Mouse (Mus musculus) left cerebral cortex, postnatal 25 days (tissue): ENCODE measurements at regions not wholly inside any gene's neighbourhood (a gene's known extent, or its start where the extent isn't known, plus 50 kb on each side); places are given as distances from the start of the nearest gene placed in this dataset.

Experiments
- DNase-seq, 2 experiments: peaks; one replicate each; pipeline ENCODE4 v3.0.0; 2022; ENCODE audit warnings: low spot score in 2 of 2, mixed read lengths in 1 of 2
- intact Hi-C: fragments of 180-260 bp; cut with DNase I; formaldehyde crosslinking; loops from one replicate; pipeline ENCODE4 v1.15.1; 2025

GRCm38 (mm10) chr7:36933490-36933889, 235.6 kb downstream of the Tshz3 start:
- intact Hi-C loops: no loop called here
- DNase-seq: no peak

- intact Hi-C loops: no loop called here
Measured at GRCm38 (mm10) chr7:36934792-36935555, 237.1 kb downstream of the Tshz3 start.

GRCm38 (mm10) chr7:36940611-36941010, 242.7 kb downstream of the Tshz3 start:
- DNase-seq: no peak
- intact Hi-C loops: no loop called here

More at GRCm38 (mm10) chr7:36934792-36935555, 237.1 kb downstream of the Tshz3 start:
- peak; percentile 65 to 93 for DNase-seq

GRCm38 (mm10) chr7:36945024-36945815, 247.3 kb downstream of the Tshz3 start:
- intact Hi-C loops: no loop called here
- no peak for DNase-seq

- no peak for DNase-seq
- intact Hi-C loops: no loop called here
Measured at GRCm38 (mm10) chr7:36949511-36949910, 251.6 kb downstream of the Tshz3 start.

- DNase-seq: no peak
- intact Hi-C loops: no loop called here
Measured at GRCm38 (mm10) chr7:36955376-36955775, 257.5 kb downstream of the Tshz3 start.

- intact Hi-C loops: no loop called here
- DNase-seq: no peak
Measured at GRCm38 (mm10) chr7:36958255-36958654, 260.3 kb downstream of the Tshz3 start.

GRCm38 (mm10) chr7:36971772-36972171, 273.9 kb downstream of the Tshz3 start:
- DNase-seq: no peak
- intact Hi-C loops: loop anchor here (5.0 kb wide), 1 partner anchor 274 kb away; the partner anchor contains the start of gene Tshz3

GRCm38 (mm10) chr7:36973654-36974320, 275.9 kb downstream of the Tshz3 start:
- intact Hi-C loops: loop anchor here (5.0 kb wide), 1 partner anchor 276 kb away; the partner anchor contains the start of gene Tshz3
- no peak for DNase-seq

- intact Hi-C loops: loop anchor here (5.0 kb wide), 1 partner anchor 277 kb away; the partner anchor contains the start of gene Tshz3
- no peak for DNase-seq
Measured at GRCm38 (mm10) chr7:36974573-36974972, 276.7 kb downstream of the Tshz3 start.

GRCm38 (mm10) chr7:36975475-36975874, 277.6 kb downstream of the Tshz3 start:
- no peak for DNase-seq
- intact Hi-C loops: no loop called here

GRCm38 (mm10) chr7:36977819-36978218, 279.9 kb downstream of the Tshz3 start:
- intact Hi-C loops: no loop called here
- no peak for DNase-seq

- no peak for DNase-seq
- intact Hi-C loops: no loop called here
Measured at GRCm38 (mm10) chr7:36989380-36989779, 291.5 kb downstream of the Tshz3 start.

GRCm38 (mm10) chr7:37004601-37005000, 306.7 kb downstream of the Tshz3 start:
- no peak for DNase-seq
- intact Hi-C loops: no loop called here

- no peak for DNase-seq
- intact Hi-C loops: no loop called here
Measured at GRCm38 (mm10) chr7:37005701-37006100, 307.8 kb downstream of the Tshz3 start.

- intact Hi-C loops: no loop called here
- no peak for DNase-seq
Measured at GRCm38 (mm10) chr7:37006921-37007320, 309.0 kb downstream of the Tshz3 start.

GRCm38 (mm10) chr7:37011180-37011754, 313.3 kb downstream of the Tshz3 start:
- intact Hi-C loops: no loop called here
- no peak for DNase-seq

- intact Hi-C loops: no loop called here
- no peak for DNase-seq
Measured at GRCm38 (mm10) chr7:37020078-37020477, 322.2 kb downstream of the Tshz3 start.

- peak; percentile 27 to 29 for DNase-seq
- intact Hi-C loops: no loop called here
Measured at GRCm38 (mm10) chr7:37024501-37025025, 326.6 kb downstream of the Tshz3 start.
